Mouse (Mus musculus): ENCODE measurements at regions not wholly inside any gene's neighbourhood (a gene's known extent, or its start where the extent isn't known, plus 50 kb on each side); places are given as distances from the start of the nearest gene placed in this dataset.
A peak's percentile ranks its signal among the peaks of the same experiment; 100 is the strongest.

DNA sequence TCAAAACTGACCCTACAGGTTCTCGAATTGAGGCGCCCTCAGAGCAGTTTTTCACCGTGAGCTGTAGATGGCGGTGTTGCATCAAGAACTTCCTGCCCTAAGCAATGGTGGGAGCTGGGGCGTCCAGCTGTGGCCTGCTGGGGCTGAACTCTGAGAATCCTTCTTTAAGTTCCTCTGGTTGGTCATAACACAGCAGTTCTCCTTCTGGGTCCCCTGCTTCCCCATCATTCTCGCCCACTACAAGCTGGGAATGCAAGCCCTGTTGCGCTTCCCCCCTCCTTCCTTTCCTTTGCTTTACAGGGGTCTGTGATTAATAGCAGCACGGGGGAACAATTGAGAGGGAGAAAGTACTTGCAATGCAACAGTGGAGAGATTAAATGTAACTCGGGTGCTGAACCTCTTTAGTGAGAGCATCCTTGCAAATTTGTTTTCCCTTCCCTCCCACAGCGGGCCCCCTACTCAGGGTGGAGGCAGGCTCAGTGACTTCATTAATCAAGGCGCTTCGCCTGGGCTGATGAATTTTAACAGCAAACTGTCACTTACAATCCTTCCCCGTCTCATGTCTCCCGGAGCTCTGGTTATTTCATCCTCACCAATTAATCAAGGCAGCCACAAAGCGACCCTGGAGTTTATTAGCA, 794.3 kb upstream of the Api5 start:
- TF ChIP-seq CTCF (IDR thresholded peaks at IDR 0.05; ENCODE audit: low read depth, low read length) (peak; percentile 28), POLR2A (IDR thresholded peaks at IDR 0.05; ENCODE audit: extremely low read depth, insufficient read depth, low read length) (no peak)

All from liver, adult 2 months (tissue).